Mouse (Mus musculus) monocyte, adult 5-6 weeks (primary cell): Measurements from ENCODE around the gene Irf4. TPM values are rescaled to one million over a fixed set of nuclear protein-coding genes. Genes with fewer than 3 reads are reported as not detected.

Experiments used
- ATAC-seq: fragments of 153-309, 156-312 bp; replicated peaks from 2 replicates; pipeline ENCODE4 v1.8.0; 2017; ENCODE audit warnings: mild to moderate bottlenecking; ENCODE audit not compliant: low TSS enrichment, insufficient number of reproducible peaks, severe bottlenecking, poor library complexity, low FRiP score
- total RNA-seq: library from RNA; stranded (forward); fragments of 200-1000, 200-491, 200-594 nt; gene quantifications from 3 replicates; pipeline ENCODE4 v1.2.3, GENCODE M21; 2017

Irf4 gene
- total RNA-seq, 1 experiment from 2014 or later, result 25.5 TPM

GRCm38 (mm10) chr13:30732709-30733445 lies 16.1 kb upstream of the Irf4 start:
- no peak for ATAC-seq

GRCm38 (mm10) chr13:30736721-30737120 lies 12.3 kb upstream of the Irf4 start:
- peak; percentile 41; the same call in 1 of the 2 replicates for ATAC-seq

GRCm38 (mm10) chr13:30737257-30737656 lies 11.8 kb upstream of the Irf4 start:
- no peak for ATAC-seq

- ATAC-seq, result peak; percentile 80
Measured at GRCm38 (mm10) chr13:30738310-30738840, 10.7 kb upstream of the Irf4 start.

GRCm38 (mm10) chr13:30741172-30741571 lies 7.9 kb upstream of the Irf4 start:
- no peak for ATAC-seq

- no peak for ATAC-seq
Measured at GRCm38 (mm10) chr13:30742411-30742970, 6.5 kb upstream of the Irf4 start.

GRCm38 (mm10) chr13:30745121-30745520 lies 3.9 kb upstream of the Irf4 start:
- ATAC-seq, result no peak

GRCm38 (mm10) chr13:30747068-30747467 lies 2.0 kb upstream of the Irf4 start:
- no peak for ATAC-seq

GRCm38 (mm10) chr13:30747504-30747903 lies 1.5 kb upstream of the Irf4 start:
- no peak for ATAC-seq

- ATAC-seq, result no peak
Measured at GRCm38 (mm10) chr13:30748321-30748720, 705 bp upstream of the Irf4 start.

- no peak; the same call in 1 of the 2 replicates for ATAC-seq
Measured at GRCm38 (mm10) chr13:30749557-30750141, 623 bp downstream of the Irf4 start.

- no peak for ATAC-seq
Measured at GRCm38 (mm10) chr13:30750461-30751303, 1.7 kb downstream of the Irf4 start.

GRCm38 (mm10) chr13:30751304-30751580 lies 2.2 kb downstream of the Irf4 start:
- ATAC-seq, result no peak

- ATAC-seq, result no peak
Measured at GRCm38 (mm10) chr13:30752581-30753187, 3.7 kb downstream of the Irf4 start.

GRCm38 (mm10) chr13:30753441-30753840 lies 4.4 kb downstream of the Irf4 start:
- no peak for ATAC-seq

- ATAC-seq, result no peak
Measured at GRCm38 (mm10) chr13:30754066-30754465, 5.0 kb downstream of the Irf4 start.

GRCm38 (mm10) chr13:30754825-30755476 lies 5.9 kb downstream of the Irf4 start:
- ATAC-seq, result no peak

- no peak for ATAC-seq
Measured at GRCm38 (mm10) chr13:30755577-30755976, 6.6 kb downstream of the Irf4 start.
